Mouse (Mus musculus) thymus, postnatal 25 days (tissue): Measurements from ENCODE around the gene Dcaf7.
"Not testable (repeated sequence)": the region's sequence is repeated elsewhere in the genome, so short reads cannot be mapped to it uniquely, and the experiment has no call there.

Experiments used
- DNase-seq: peaks from one replicate; pipeline ENCODE4 v3.0.0; 2022

The Dcaf7 gene

GRCm38 (mm10) chr11:106036548-106037417 is at the start of gene Dcaf7:
TSS of gene Dcaf7 (plus strand) at chr11:106036872.
- peak; percentile 100 for DNase-seq

DNA sequence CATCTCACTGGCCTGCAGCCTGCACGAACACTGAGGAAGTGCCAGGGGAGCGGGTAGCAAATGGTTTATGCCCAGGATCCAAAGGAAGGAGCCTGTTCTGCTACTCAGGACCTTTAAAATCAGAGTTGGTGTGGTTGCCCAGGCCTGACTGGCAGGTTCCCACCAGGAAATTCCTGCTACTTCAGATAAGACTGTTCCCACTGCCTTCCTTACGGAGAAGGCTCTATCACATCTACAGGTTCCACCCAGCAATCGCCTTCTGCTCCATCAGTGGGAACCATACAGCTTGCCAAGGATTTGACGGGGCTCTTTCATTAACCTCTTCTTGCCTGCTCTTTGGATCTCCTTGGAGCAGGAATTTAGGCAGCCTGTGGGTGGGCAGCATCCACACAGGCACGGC is 49.2 kb upstream of the Dcaf7 start:
- no peak for DNase-seq

- DNase-seq: no peak
Measured at GRCm38 (mm10) chr11:105989446-105989845, 47.2 kb upstream of the Dcaf7 start.

- no peak for DNase-seq
Measured at GRCm38 (mm10) chr11:105990231-105990630, 46.4 kb upstream of the Dcaf7 start.

DNA sequence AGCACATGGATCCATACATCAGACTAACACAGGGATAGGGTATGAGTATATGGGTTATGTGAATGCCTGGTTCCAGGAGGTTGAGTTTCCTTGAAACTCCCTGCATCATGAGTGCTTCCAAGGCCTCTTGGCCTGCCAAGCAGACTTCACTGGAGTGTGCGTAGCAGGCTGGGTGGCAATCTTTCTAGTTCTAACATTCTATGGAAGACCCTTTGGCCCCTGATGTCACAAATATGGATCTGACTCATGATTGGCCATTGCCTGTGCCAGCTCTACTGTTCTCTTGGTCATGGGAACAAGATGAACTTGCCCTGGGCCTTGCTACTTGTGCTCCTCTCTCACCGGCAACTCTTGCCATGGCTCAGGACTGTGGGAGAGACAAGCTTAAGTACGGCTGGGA is 42.3 kb upstream of the Dcaf7 start, which contains the start of gene Ace3:
Ace3 (plus strand) TSS at position 301 of the 400 bp plus-strand sequence.
- DNase-seq: no peak

DNA sequence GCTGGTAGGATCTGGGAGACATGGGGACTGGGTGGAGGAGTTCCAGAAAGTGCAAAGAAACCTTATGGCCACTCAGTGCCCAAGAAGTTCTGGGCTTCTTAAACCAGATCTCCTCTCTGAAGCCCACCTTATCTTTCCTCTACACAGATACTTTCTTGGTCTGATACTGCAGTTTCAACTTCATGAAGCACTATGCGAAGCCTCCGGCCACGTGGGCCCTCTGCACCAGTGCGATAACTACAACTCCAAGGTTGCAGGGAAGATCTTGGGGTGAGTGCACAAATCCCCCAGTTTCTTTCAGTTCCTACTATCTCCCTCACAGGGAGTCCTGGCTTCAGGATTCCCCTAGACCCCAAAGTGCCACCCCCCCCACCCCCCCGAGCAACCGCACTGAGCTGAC is 36.6 kb upstream of the Dcaf7 start:
- no peak for DNase-seq

DNA sequence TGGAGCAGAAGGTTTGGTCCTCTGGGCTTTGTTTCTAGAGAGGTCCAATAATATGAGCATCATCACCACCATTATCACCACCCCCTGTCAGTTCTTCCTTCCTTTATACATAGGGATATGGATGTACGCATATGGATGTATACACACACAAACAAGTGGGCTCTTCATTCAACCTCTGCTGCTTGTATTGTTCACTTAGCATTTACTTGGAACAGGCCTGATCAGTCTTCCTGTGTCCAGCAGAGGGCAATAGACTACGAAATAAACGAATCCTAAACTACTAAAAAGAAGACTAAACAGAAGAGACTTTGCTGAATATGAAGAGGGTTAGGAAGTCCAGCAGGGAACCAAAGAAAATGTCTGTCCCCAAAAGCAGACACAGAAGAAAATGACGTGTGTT is 35.0 kb upstream of the Dcaf7 start:
- DNase-seq: peak; percentile 28

DNA sequence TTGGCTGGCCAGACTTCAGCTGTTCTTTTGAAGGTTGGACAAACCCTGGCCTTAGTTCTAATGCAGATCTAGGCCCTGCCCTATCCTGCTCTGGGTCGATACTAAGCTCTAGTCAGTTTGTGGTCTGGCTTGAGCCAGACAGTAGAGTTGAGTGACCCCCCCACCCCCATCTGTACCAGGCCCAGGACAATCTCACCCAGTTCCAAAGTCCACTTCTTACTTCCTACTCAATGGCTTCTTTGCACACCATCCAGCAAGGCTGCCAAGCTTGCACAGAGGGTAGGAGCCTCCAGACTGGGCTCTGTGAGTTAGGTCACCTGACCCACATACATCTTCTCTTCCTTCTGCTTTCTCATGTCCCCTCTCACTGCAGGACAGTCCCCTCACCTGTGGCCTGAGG is 32.1 kb upstream of the Dcaf7 start:
- no peak for DNase-seq

- DNase-seq: no peak
Measured at GRCm38 (mm10) chr11:106005970-106006369, 30.7 kb upstream of the Dcaf7 start.

- DNase-seq: peak; percentile 74
Measured at GRCm38 (mm10) chr11:106007821-106008220, 28.9 kb upstream of the Dcaf7 start, which contains the start of gene Kcnh6. TSS of gene Kcnh6 (plus strand) at chr11:106008124.

- DNase-seq: no peak
Measured at GRCm38 (mm10) chr11:106012711-106013110, 24.0 kb upstream of the Dcaf7 start.

- DNase-seq: no peak
Measured at GRCm38 (mm10) chr11:106013556-106014225, 23.0 kb upstream of the Dcaf7 start.

DNA sequence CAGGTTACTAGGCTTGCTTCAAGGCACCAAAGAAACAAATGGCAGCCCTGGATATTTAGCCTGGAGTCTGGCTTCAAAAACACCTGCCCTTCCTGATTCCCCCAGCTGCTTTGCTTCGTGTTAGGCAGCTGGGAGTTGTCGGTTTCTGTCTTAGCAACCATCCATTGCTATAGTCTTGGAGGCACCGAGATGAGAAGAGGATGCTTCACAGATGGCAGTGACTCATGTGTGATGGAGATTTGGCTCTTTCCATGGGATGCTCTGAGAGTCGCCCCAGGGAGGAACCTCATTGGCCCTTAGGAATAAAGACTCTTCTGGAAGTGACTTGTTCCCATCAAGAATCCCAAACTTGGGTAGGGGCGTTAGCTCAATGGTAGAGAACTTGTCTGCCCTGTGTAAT is 20.2 kb upstream of the Dcaf7 start:
- DNase-seq: no peak

DNA sequence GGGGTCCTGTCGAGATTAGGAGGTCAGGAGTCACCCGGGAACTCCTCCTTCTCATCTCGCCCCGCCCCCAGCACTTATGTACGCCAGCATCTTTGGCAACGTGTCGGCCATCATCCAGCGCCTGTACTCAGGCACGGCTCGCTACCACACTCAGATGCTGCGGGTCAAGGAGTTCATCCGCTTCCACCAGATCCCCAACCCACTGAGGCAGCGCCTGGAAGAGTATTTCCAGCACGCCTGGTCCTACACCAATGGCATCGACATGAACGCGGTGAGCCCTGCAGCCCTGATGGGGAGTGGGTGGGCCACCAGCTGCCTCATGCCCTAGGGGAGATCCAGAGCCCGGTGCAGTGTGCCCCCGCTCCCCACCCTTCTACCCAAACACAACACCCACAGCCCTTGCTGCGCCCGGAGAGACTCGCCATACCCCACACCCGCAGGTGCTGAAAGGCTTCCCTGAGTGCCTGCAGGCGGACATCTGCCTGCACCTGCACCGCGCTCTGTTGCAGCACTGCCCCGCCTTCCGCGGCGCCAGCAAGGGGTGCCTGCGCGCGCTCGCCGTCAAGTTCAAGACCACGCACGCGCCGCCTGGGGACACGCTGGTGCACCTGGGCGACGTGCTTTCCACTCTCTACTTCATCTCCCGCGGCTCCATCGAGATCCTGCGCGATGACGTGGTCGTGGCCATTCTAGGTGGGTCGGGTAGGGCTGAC is 16.5 kb upstream of the Dcaf7 start:
- DNase-seq: peak; percentile 68

- DNase-seq: no peak
Measured at GRCm38 (mm10) chr11:106025774-106026173, 10.9 kb upstream of the Dcaf7 start.

DNA sequence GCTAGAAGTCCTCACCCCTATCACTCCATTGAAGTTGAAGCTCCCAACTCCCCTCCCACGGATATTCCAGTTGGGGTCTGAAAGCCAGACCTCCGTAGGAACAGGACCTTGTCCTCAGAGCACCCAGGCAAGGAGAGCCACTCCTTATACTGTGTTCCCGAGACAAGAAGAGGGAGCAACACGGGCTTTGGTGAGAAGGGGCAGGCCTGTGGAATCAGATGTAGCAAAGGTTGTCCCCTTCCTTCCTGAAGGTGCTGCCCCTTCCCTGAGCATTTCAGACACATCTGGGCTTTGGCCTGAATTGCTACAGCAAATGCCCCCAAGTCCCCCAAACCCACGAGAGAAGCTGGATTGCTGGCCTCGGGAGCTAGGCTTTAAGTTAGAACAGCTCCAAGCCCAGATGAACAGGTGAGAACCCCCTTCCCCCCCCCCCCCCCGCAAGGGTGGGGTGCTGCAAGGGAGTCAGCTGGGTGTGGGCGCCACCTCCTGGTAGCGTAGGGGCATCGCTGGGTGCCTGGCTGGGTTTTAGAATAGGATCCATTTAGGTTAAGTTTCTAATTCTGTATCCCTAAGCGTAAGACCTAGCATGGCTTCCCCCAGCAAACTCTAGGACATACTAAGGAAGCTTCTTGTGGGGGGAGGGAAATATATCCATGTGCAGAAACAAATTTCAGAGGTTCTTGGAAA is 10.1 kb upstream of the Dcaf7 start:
- peak; percentile 80 for DNase-seq

GRCm38 (mm10) chr11:106027607-106028006 is 9.1 kb upstream of the Dcaf7 start:
- DNase-seq: no peak

DNA sequence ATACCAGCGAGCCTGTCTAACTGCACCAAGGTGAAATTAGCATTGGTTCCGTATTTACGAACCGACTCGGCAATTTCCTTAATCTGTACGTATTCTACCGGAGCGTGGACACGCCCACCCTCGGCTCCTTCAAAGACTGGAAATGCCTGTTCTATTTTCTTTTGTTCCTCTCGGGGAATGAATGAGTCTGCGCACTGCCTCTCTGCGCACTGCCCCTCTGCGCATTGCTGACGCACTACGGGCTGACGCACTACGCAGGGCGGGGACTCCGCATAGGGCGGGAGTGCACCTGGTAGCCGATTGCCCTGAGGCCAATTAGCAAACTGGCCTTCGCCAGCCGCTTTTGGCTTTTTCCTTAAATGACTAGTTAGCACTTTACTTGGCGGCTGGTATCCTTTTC is 4.6 kb upstream of the Dcaf7 start:
- DNase-seq: not testable (repeated sequence)

- peak; percentile 60 for DNase-seq
Measured at GRCm38 (mm10) chr11:106033491-106033919, 3.2 kb upstream of the Dcaf7 start.

DNA sequence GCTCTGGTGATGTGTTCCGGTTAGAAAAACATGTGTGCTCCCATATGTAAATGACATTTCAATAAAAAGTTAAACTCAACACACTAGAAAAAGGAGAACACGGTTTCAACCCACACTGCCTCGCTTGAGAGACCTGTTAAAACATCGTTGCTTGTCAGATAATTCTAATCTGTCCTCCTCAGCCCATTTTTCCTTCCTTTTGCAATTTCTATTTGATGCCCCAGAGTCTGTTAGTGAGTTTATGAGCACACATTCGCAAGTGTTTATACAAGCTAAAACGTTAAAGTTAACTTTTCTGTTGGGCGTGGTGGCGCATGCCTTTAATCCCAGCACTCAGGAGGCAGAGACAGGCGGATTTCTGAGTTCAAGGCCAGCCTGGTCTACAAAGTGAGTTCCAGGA is 1.7 kb upstream of the Dcaf7 start:
- no peak for DNase-seq

DNA sequence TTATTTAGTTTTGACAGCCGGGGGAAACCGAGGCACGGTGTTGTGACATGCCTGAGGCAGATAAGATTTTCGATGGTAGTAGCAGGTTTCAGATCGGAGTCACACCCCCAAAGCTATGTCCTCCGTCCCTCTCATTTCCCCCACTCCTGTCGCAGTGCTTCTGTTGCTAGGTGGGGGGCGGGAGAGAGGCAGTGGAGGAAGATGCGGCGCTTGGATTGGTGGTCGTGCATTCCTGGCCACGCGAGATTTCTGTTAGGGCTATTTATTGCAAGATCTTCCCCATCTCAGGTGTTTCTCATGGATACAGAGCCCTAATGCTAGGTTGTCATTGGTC is 713 bp downstream of the Dcaf7 start:
- DNase-seq: peak; percentile 31

GRCm38 (mm10) chr11:106044349-106044748 is 7.7 kb downstream of the Dcaf7 start:
- no peak for DNase-seq

DNA sequence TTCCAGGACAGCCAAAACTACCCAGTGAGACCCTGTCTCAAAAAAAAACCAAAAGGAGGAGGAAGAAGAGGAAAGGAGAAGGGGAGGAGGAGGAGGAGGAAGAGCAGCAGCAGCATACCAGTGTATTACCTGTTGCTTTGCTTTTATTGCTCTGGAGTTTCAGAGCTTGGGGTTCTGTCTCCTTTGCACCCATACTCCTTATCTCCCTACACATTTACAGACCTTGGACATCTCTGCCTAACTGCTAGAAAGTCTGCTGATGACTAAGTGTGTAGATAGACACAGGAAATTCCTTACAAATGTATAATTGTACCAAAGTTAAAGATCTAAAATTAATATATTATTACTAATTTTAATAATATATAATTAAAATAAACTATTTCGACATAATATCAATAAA is 8.6 kb downstream of the Dcaf7 start:
- no peak for DNase-seq
